Mouse (Mus musculus) embryonic facial prominence, embryonic 10.5 days (tissue): Measurements from ENCODE around the gene Gripap1. TPM values are rescaled to one million over a fixed set of nuclear protein-coding genes. Genes with fewer than 3 reads are reported as not detected.

ENCODE experiments used
- DNase-seq: peaks from one replicate; pipeline ENCODE4 v3.0.0-alpha.2; 2017; ENCODE audit warnings: low spot score
- H3K27ac ChIP-seq: fragments of 300-500 bp; sonication (generic); replicated peaks from 2 replicates; pipeline ENCODE4 v1.5.1; 2016; ENCODE audit warnings: mild to moderate bottlenecking
- H3K27me3 ChIP-seq: fragments of 300-500 bp; sonication (generic); replicated peaks from 2 replicates; pipeline ENCODE4 v1.6.1; 2016; ENCODE audit warnings: low read depth, mild to moderate bottlenecking; ENCODE audit not compliant: poor library complexity, severe bottlenecking
- H3K36me3 ChIP-seq: fragments of 300-500 bp; sonication (generic); replicated peaks from 2 replicates; pipeline ENCODE4 v1.6.1; 2016; ENCODE audit warnings: mild to moderate bottlenecking, moderate library complexity
- H3K4me1 ChIP-seq: fragments of 300-500 bp; sonication (generic); 2 replicates; pipeline ENCODE4 v1.6.1; 2016
- H3K4me3 ChIP-seq: fragments of 300-500 bp; sonication (generic); 2 replicates; pipeline ENCODE4 v1.5.1; 2016; ENCODE audit warnings: mild to moderate bottlenecking, moderate library complexity
- H3K9me3 ChIP-seq: fragments of 300-500 bp; sonication (generic); 2 replicates; pipeline ENCODE4 v1.6.1; 2016; ENCODE audit warnings: mild to moderate bottlenecking
- WGBS: fragments of 180-500 bp; shearing (Covaris S2); methylation state at CpG from one replicate; pipeline ENCODE4 v1.1.7; 2016; 5-methylcytosine and 5-hydroxymethylcytosine counted together
- polyA plus RNA-seq: library from polyadenylated mRNA; unstranded; fragments of >200 nt; fragmentation: Nextera tagmentation; extraction: Ambion mirVana; gene quantifications from 2 replicates; pipeline ENCODE4 v1.2.1, GENCODE M21; 2016

Gripap1 gene
- polyA plus RNA-seq, 1 experiment from 2014 or later, result 45.3 TPM

DNA sequence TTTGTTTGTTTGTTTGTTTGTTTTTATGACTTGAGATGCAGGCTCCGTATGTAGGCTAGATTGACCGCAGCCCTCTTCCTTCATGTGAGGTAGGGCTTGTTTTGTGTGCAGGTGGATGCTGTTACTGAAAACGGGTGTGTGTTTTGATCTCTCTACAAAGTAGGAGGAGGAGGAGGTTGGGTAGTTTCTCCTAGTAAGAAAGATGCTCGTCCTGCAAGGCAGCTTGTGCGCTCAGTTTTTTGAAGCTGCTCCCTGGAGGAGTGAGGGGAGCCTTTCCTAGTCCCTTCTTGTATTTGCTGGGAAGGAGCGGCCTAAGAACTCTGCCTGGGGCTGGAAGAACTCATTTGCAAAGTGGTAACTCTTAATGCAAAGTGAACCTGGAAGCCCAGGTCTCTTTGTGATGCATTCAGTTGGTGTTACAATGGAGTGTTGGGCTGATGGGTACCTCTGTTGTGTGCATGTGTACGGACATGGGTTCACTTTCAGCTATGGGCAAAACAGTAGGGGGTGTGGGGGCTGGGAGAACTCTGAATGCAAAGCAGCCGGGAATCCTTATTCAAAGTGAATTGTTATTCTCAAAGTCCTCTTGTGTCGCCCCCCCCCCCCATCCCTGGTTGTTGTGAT, 24.8 kb upstream of the Gripap1 start:
- no peak for DNase-seq
- H3K9me3 ChIP-seq, result 0 out of 2 replicates have a peak, but pooled peaks cover 6% of the 10 kb centered on the region
- peaks cover 27% of the 10 kb centered on the region for H3K4me1 ChIP-seq
- peaks cover 37% of the 10 kb centered on the region for H3K36me3 ChIP-seq
- H3K27me3 ChIP-seq, result no peaks in the 10 kb centered on the region
- 16% methylated on average over 9 of the region's 9 CpGs for WGBS
- H3K4me3 ChIP-seq, result peak overlapping the region; percentile 76
- H3K27ac ChIP-seq, result no peak overlapping the region

DNA sequence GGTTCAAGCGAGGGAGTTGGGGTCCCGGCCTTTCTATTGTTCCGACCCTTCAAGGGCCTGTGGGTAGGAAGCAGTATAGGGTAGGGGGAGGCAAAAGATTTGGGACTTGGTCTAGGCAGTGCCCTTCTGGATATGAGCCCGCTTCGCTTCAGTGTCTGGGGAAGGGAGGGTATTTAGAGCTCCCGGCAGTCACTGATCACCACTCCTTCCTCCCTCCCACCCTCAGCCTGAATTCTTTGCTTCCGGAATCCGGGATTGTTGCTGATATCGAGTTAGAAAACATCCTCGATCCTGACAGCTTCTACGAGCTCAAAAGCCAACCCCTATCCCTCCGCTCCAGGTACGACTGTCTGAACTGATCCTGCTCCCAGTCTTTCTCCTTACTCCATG, 24.3 kb upstream of the Gripap1 start:
- DNase-seq, result no peak
- Histone ChIP-seq H3K4me1 (peaks cover 27% of the 10 kb centered on the region), H3K27me3 (no peaks in the 10 kb centered on the region), H3K27ac (no peak overlapping the region), H3K9me3 (0 out of 2 replicates have a peak, but pooled peaks cover 6% of the 10 kb centered on the region), H3K4me3 (peak overlapping the region; percentile 76), H3K36me3 (peaks cover 42% of the 10 kb centered on the region)
- WGBS, result 23% methylated on average over 13 of the region's 13 CpGs

DNA sequence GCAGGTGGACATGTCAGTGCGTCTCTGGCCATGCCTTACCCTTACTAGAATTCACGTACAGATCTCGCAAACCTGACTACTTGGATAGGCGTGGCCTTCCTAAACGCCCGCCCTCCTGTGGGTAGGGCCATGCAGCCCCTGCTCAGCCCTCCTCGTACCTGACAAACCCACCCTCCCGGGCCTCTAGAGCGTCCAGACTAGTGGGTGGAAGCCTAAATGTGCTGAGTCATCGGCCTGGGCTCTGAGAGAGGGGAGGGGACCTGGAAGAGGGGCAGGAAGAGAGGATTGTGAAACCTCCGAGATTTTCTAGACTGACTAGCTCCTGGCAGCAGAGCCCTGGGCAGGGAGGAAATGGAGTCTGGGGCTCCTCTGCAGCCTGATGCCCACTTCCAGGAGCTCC, 23.8 kb upstream of the Gripap1 start:
- Histone ChIP-seq H3K36me3 (peaks cover 47% of the 10 kb centered on the region), H3K9me3 (0 out of 2 replicates have a peak, but pooled peaks cover 6% of the 10 kb centered on the region), H3K4me1 (peaks cover 27% of the 10 kb centered on the region), H3K4me3 (peak overlapping the region; percentile 76), H3K27me3 (no peaks in the 10 kb centered on the region), H3K27ac (no peak overlapping the region)
- WGBS, result 24% methylated on average over 11 of the region's 11 CpGs
- DNase-seq, result peak; percentile 60

DNA sequence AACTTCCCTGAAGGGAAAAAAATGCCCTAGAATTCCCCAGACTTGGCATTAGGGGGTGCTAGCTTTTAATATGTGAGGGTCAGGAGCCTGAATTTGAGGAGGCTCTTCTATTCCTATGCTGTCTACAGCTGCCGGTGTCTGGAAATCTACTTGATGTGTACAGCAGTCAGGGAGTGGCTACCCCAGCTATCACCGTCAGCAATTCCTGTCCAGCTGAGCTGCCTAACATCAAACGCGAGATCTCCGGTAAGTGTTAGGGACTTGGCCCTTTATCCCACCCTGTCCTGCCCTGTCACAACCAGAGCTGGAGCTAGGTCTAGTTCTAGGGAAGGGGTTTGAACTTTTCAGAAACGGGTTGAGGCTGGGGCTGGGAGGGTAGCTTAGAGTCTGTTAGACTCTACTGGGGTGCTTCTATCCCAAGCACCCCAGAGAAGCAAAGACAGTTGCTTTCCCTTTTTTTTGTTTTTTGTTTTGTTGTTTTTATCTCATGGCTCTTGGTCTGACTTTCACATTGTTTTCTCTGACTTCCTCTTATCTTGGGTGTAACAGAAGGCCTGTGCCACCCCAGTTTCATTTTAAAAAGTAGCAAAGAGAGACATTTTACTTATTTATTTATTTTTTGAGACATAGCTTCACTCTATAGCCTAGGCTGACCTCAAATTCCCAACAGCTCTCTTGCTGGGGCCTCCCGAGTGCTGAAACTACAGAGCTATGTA, 20.1 kb upstream of the Gripap1 start:
- no peaks in the 10 kb centered on the region for H3K27me3 ChIP-seq
- 88% methylated on average over 7 of the region's 7 CpGs for WGBS

DNA sequence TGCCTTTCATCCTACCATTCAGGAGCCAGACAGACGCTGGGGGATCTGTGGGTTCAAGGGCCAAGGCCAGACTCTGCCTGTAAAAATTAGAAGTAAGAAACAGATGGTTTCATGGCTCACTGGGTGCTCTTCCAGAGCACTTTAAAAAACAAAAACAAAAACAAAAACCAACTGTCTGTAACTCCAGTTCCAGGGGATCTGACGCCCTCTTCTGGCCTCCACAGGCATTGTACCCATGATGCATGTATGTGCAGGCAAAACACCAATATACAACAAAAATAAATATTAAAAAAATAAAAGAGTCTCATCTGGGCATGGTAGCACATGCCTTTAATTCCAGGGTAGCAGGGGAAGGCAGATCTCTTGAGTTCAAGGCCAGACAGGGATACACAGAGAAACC, 16.8 kb upstream of the Gripap1 start:
- H3K27me3 ChIP-seq, result no peaks in the 10 kb centered on the region
- no peaks in the 10 kb centered on the region for H3K4me1 ChIP-seq
- H3K9me3 ChIP-seq, result no peaks in the 10 kb centered on the region
- no peak overlapping the region for H3K27ac ChIP-seq
- WGBS, result 59% methylated on average over 2 of the region's 2 CpGs
- no peak for DNase-seq
- H3K36me3 ChIP-seq, result peaks cover 67% of the 10 kb centered on the region
- H3K4me3 ChIP-seq, result no peak overlapping the region

More for the DNA sequence above, 20.1 kb upstream of the Gripap1 start:
- Histone ChIP-seq H3K9me3 (no peaks in the 10 kb centered on the region), H3K27ac (no peak overlapping the region), H3K36me3 (peaks cover 84% of the 10 kb centered on the region), H3K4me3 (no peak overlapping the region), H3K4me1 (peaks cover 17% of the 10 kb centered on the region)
- DNase-seq, result no peak

DNA sequence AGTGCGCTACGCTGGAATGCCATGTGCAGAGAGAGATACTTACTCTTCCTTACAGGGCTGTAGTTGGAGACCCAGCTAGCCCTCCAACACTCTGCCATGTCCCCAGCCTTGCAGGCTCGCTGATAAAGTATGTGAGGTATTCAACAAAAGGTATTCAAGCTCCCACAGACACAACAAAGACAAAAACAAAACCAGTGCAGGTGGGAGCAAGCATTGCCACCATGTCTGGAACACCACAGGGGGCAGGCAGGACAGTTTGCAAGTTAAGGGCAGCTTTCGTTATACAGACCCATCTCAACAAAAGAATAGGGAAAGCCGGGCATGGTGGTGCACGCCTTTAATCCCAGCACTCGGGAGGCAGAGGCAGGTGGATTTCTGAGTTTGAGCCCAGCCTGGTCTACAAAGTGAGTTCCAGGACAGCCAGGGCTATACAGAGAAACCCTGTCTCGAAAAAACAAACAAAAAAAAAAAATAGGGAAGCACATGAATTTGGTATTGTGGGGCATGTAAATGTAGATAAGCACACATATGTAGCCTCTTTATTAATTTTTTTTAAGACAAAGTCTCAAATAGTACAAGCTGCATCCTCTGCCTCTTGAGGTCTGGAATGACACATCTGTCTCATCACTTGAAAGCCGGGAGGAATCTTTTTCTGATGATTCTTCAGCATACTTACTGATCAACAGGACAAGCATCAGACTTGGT, 13.9 kb upstream of the Gripap1 start:
- DNase-seq, result no peak
- no peak overlapping the region for H3K27ac ChIP-seq
- no peaks in the 10 kb centered on the region for H3K9me3 ChIP-seq
- no peaks in the 10 kb centered on the region for H3K27me3 ChIP-seq
- WGBS, result 75% methylated on average over 9 of the region's 9 CpGs
- H3K4me1 ChIP-seq, result no peaks in the 10 kb centered on the region
- H3K4me3 ChIP-seq, result no peak overlapping the region
- peaks cover 41% of the 10 kb centered on the region for H3K36me3 ChIP-seq

DNA sequence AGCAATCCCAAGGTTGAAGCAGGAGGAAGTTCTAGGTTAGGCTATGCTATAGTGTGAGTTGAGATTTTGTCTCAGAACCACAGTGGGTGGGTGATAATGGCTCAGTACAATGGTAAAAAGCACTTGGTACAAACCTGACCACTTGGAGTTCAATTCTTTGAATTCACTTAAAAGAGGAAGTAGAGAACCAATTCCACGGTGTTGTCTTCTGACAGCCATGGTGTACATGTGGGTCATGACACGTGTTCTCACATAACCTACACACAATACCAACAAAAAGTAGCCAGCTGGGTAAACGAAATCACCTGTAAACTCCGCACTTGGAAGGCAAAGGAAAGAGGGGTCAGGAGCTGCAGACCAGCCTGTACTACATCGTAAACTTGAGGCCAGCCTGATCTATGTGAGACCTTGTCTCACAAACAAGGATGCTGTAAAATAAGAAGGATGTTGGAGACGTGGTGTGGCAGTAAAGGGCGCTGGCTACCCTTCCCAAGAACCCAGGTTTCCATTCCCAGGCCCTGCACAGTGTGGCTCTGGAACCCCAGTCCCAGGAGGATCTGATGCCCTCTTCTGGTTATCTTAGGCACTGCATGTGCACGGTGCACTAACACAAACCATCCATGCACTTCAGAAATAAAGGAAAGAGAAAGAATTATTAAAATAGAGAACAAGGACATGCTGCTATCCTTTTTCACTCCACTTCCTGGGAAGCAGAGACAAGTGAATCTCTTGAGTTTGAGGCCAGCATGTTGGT, 13.1 kb upstream of the Gripap1 start:
- H3K27me3 ChIP-seq, result no peaks in the 10 kb centered on the region
- DNase-seq, result peak; percentile 59
- no peaks in the 10 kb centered on the region for H3K9me3 ChIP-seq
- WGBS, result 53% methylated on average over 8 of the region's 8 CpGs
- no peaks in the 10 kb centered on the region for H3K4me1 ChIP-seq
- peaks cover 32% of the 10 kb centered on the region for H3K36me3 ChIP-seq
- no peak overlapping the region for H3K4me3 ChIP-seq
- no peak overlapping the region for H3K27ac ChIP-seq

DNA sequence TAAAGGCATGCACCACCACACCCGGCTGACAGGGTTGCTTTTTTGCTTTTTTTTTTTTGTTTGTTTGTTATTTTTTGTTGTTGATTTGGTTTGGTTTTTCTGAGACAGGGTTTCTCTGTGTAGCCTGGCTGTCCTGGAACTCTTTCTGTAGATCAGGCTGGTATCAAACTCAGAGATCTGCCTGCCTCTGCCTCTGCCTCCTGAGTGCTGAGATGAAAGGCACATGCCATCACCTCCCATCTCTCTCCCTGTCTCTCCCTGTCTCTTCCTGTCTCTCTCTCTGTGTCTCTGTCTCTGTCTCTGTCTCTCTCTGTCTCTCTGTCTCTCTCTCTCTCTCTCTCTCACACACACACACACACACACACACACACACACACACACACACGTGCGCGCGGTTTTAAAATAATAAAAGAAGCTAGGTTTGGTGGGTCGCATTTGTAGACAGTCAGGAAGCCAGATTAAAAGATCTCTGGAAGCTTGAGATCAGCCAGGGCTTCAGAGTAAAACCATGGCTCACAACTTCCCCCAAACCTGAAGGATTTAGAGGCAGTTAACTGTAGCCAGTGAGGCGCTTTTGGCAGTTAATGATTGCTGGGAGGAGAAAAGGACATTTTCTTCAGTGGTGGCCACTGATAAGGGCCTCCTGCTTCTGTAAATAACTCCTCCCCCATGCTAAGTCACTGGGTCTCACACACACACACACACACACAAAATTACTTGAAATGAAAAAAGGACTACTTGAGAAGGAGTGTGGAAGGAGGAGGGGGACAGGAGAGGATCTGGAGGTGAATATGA, 10.9 kb upstream of the Gripap1 start:
- Histone ChIP-seq H3K4me3 (no peak overlapping the region), H3K9me3 (no peaks in the 10 kb centered on the region), H3K4me1 (no peaks in the 10 kb centered on the region), H3K27ac (no peak overlapping the region), H3K27me3 (no peaks in the 10 kb centered on the region), H3K36me3 (peaks cover 11% of the 10 kb centered on the region)
- DNase-seq, result no peak
- 82% methylated on average over 7 of the region's 7 CpGs for WGBS

DNA sequence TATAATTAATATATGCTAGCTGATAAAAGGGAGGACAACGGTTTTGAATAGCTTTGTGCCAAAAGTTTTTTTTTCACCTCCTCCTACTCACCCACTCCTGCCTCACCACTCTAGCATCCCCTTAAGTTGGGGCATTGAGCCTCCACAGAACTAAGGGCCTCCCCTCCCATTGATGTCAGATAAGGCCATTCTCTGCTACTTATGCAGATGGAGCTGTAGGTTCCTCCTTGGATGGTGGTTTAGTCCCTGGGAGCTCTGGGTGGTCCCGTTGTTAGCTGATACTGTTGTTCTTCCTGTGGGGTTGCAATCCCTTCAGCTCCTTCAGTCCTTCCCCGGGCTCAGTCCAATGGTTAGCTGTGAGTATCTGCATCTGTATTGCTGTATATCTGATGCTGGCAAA, 10.3 kb upstream of the Gripap1 start:
- H3K27me3 ChIP-seq, result no peaks in the 10 kb centered on the region
- WGBS, result 23% methylated on average over 3 of the region's 3 CpGs
- no peaks in the 10 kb centered on the region for H3K4me1 ChIP-seq
- DNase-seq, result no peak
- H3K4me3 ChIP-seq, result no peak overlapping the region
- no peaks in the 10 kb centered on the region for H3K9me3 ChIP-seq
- peaks cover 4% of the 10 kb centered on the region; the same call in 1 of the 2 replicates for H3K36me3 ChIP-seq
- no peak overlapping the region for H3K27ac ChIP-seq

DNA sequence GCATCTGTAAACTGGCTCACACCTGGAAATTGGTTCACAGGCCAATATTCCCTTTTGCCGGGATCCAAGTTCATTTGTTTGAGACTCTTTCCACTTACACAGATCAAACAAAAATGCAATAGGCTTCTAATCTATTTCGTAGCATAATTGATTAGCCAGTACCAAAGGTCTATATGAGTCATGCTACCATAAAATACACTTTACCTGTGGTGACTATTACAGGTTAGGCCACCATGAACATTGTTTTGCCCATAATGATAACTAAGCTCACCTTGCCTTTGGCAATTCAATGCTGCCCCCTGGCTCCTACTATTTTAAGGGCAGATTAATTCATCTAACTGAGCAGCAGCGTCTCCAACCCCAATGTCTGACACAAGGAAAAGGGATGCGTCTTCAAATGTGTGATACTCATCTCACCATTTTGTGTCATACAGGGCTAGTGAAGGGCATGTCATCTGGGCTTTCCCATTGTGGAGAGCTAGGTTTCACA, 6.9 kb upstream of the Gripap1 start:
- no peaks in the 10 kb centered on the region for H3K4me1 ChIP-seq
- no peak overlapping the region for H3K27ac ChIP-seq
- no peak overlapping the region for H3K4me3 ChIP-seq
- no peaks in the 10 kb centered on the region for H3K9me3 ChIP-seq
- H3K36me3 ChIP-seq, result no peaks in the 10 kb centered on the region
- WGBS, result 84% methylated on average over 4 of the region's 4 CpGs
- no peak for DNase-seq
- H3K27me3 ChIP-seq, result no peaks in the 10 kb centered on the region

DNA sequence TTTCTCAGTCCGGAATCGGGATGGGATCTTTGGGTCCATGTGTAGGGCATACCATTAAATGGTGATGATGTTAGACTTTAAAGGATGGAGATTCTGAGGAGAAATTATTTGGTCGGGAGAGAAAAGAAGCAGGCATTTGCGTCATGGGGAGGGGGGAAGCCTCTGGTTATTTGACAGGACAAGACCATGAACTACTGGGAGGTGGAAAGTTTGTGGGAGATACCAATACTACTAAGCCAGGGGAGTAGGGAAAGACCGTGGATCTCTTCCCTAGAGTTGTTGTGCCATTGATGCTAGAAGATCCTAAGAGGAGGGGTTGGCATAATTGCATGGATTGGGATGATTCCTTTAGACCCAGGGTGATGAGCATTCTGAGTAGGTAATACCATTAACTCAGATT, 744 bp downstream of the Gripap1 start:
- no peak for DNase-seq
- H3K27ac ChIP-seq, result peak overlapping the region; percentile 79
- WGBS, result 25% methylated on average over 5 of the region's 5 CpGs

More for the DNA sequence above, 744 bp downstream of the Gripap1 start:
- H3K4me1 ChIP-seq, result peaks cover 5% of the 10 kb centered on the region; the same call in 1 of the 2 replicates
- no peaks in the 10 kb centered on the region for H3K27me3 ChIP-seq
- peaks cover 3% of the 10 kb centered on the region; the same call in 1 of the 2 replicates for H3K36me3 ChIP-seq
- H3K4me3 ChIP-seq, result peak overlapping the region; percentile 66
- no peaks in the 10 kb centered on the region for H3K9me3 ChIP-seq
